In the genomic region with DNA sequence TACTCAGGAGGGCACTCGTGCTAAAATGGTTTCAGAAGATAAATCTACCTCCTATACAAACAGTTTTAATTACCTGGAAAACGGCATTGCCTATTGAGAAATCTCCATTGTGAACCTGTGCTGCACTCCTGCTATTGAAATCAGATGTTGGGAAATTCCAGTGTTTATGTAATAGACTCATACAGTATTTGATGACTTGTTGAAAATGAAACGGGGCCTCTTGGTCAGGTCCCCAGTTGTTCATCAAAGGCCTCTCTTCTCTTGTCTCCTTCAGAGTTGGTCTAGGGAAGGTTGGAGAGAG, we compare ENCODE assay signal across 17 mouse cellular contexts.
A peak's percentile ranks its signal among the peaks of the same experiment; 100 is the strongest.
DNase-seq lines count a peak whose midpoint lies in the region; ATAC-seq and TF ChIP-seq lines count a peak whose summit lies in the region.
"Had no signal": no experiment of that assay in that cellular context is flagged by ENCODE, and none has a peak within 500 bp of the region (broad histone marks: within the 10 kb centered on the region; RNA-seq: fewer than 3 reads in every experiment).

No protein-coding gene starts in this region.

- intact Hi-C loops in heart, postnatal 14 days (cut with DNase I), result no loop called here

- H3K36me3 ChIP-seq in hindbrain, embryonic 13.5 days, result no peaks in the 10 kb centered on the region
- no peaks in the 10 kb centered on the region for H3K36me3 ChIP-seq in hindbrain, embryonic 11.5 days (ENCODE audit: control insufficient read depth, insufficient read depth, low read length)
- no peaks in the 10 kb centered on the region for H3K36me3 ChIP-seq in midbrain, embryonic 15.5 days (replicated peaks)
- no peaks in the 10 kb centered on the region for H3K36me3 ChIP-seq in midbrain, embryonic 11.5 days (ENCODE audit: control insufficient read depth, insufficient read depth, low read length)
- no peaks in the 10 kb centered on the region for H3K36me3 ChIP-seq in liver, postnatal 0 days (replicated peaks; ENCODE audit: insufficient read depth, low read length)
- H3K36me3 ChIP-seq: forebrain, embryonic 12.5 days; heart, embryonic 12.5 days; hindbrain, embryonic 15.5 days had no signal

- no peak for TF ChIP-seq CTCF in liver, postnatal 0 days (IDR thresholded peaks at IDR 0.05; ENCODE audit: low read depth)

- 0 out of 2 replicates have a peak, but pooled peaks have one; percentile 25 for ATAC-seq in hindbrain, embryonic 13.5 days (ENCODE audit: low FRiP score)
- no peak for ATAC-seq in hindbrain, embryonic 11.5 days (ENCODE audit: low FRiP score)
- ATAC-seq in midbrain, embryonic 15.5 days (replicated peaks), result peak; percentile 9; the same call in 1 of the 2 replicates
- ATAC-seq in midbrain, embryonic 11.5 days (ENCODE audit: low FRiP score), result no peak
- no peak for ATAC-seq in liver, postnatal 0 days

- no peak overlapping the region for H3K4me2 ChIP-seq in hindbrain, embryonic 13.5 days
- no peak overlapping the region for H3K4me2 ChIP-seq in hindbrain, embryonic 11.5 days (replicated peaks; ENCODE audit: low read depth, low read length)
- H3K4me2 ChIP-seq in midbrain, embryonic 15.5 days, result no peak overlapping the region
- no peak overlapping the region for H3K4me2 ChIP-seq in midbrain, embryonic 11.5 days
- no peak overlapping the region for H3K4me2 ChIP-seq in liver, postnatal 0 days (ENCODE audit: low read depth, low read length)
- H3K4me2 ChIP-seq: forebrain, embryonic 12.5 days; heart, embryonic 12.5 days; hindbrain, embryonic 15.5 days had no signal

- H3K27me3 ChIP-seq in hindbrain, embryonic 13.5 days, result no peaks in the 10 kb centered on the region
- no peaks in the 10 kb centered on the region for H3K27me3 ChIP-seq in hindbrain, embryonic 11.5 days (ENCODE audit: control insufficient read depth, insufficient read depth, low read length)
- no peaks in the 10 kb centered on the region for H3K27me3 ChIP-seq in midbrain, embryonic 15.5 days (replicated peaks)
- H3K27me3 ChIP-seq in midbrain, embryonic 11.5 days (ENCODE audit: control insufficient read depth, insufficient read depth, low read length), result no peaks in the 10 kb centered on the region
- no peaks in the 10 kb centered on the region for H3K27me3 ChIP-seq in liver, postnatal 0 days (ENCODE audit: insufficient read depth, low read length)
- H3K27me3 ChIP-seq: forebrain, embryonic 12.5 days; heart, embryonic 12.5 days; hindbrain, embryonic 15.5 days had no signal

- no peaks in the 10 kb centered on the region for H3K9me3 ChIP-seq in hindbrain, embryonic 13.5 days
- no peaks in the 10 kb centered on the region for H3K9me3 ChIP-seq in hindbrain, embryonic 11.5 days (ENCODE audit: control insufficient read depth, low read length)
- no peaks in the 10 kb centered on the region for H3K9me3 ChIP-seq in midbrain, embryonic 15.5 days
- H3K9me3 ChIP-seq in midbrain, embryonic 11.5 days (ENCODE audit: control insufficient read depth, low read length), result no peaks in the 10 kb centered on the region
- H3K9me3 ChIP-seq in liver, postnatal 0 days (ENCODE audit: low read length), result no peaks in the 10 kb centered on the region
- H3K9me3 ChIP-seq: forebrain, embryonic 12.5 days; hindbrain, embryonic 15.5 days had no signal

- TF ChIP-seq EP300 in liver, postnatal 0 days (IDR thresholded peaks at IDR 0.05; ENCODE audit: low read depth), result no peak

- no peak overlapping the region for H3K9ac ChIP-seq in hindbrain, embryonic 13.5 days
- no peak overlapping the region for H3K9ac ChIP-seq in hindbrain, embryonic 11.5 days (ENCODE audit: low read depth, low read length)
- H3K9ac ChIP-seq in midbrain, embryonic 15.5 days, result no peak overlapping the region
- H3K9ac ChIP-seq in midbrain, embryonic 11.5 days (ENCODE audit: low read length), result no peak overlapping the region
- no peak overlapping the region for H3K9ac ChIP-seq in liver, postnatal 0 days (replicated peaks)
- H3K9ac ChIP-seq: forebrain, embryonic 12.5 days; heart, embryonic 12.5 days; hindbrain, embryonic 15.5 days had no signal

- H3K4me1 ChIP-seq in hindbrain, embryonic 13.5 days (replicated peaks), result peaks cover 12% of the 10 kb centered on the region; the same call in 1 of the 2 replicates
- H3K4me1 ChIP-seq in hindbrain, embryonic 11.5 days (replicated peaks; ENCODE audit: control insufficient read depth, insufficient read depth, low read length), result no peaks in the 10 kb centered on the region
- no peaks in the 10 kb centered on the region for H3K4me1 ChIP-seq in midbrain, embryonic 15.5 days
- H3K4me1 ChIP-seq in midbrain, embryonic 11.5 days (ENCODE audit: control insufficient read depth, insufficient read depth, low read length), result no peaks in the 10 kb centered on the region
- no peaks in the 10 kb centered on the region for H3K4me1 ChIP-seq in liver, postnatal 0 days (ENCODE audit: insufficient read depth)
- H3K4me1 ChIP-seq: forebrain, embryonic 12.5 days had no signal

- DNase-seq in hindbrain, embryonic 11.5 days (ENCODE audit: low spot score), result no peak
- no peak for DNase-seq in midbrain, embryonic 11.5 days (ENCODE audit: low spot score, missing footprints)
- DNase-seq in gonadal fat pad, adult 2 months (ENCODE audit: low read depth), result peak; percentile 67
- no peak for DNase-seq in liver, postnatal 0 days
- no peak for DNase-seq in heart, postnatal 14 days
- DNase-seq: adrenal gland, adult 2 months; adrenal gland, postnatal 25 days; cerebellum, adult 18-20 months; cerebellum, adult 9-11 months; cerebellum, postnatal 36 days; gastrocnemius, postnatal 14 days; heart, postnatal 36 days had no signal

- 55% methylated on average over 3 of the region's 3 CpGs for WGBS in hindbrain, embryonic 13.5 days
- 80% methylated on average over 3 of the region's 3 CpGs for WGBS in hindbrain, embryonic 11.5 days
- WGBS in midbrain, embryonic 15.5 days, result 65% methylated on average over 3 of the region's 3 CpGs
- 84% methylated on average over 3 of the region's 3 CpGs for WGBS in midbrain, embryonic 11.5 days
- WGBS in liver, postnatal 0 days (ENCODE audit: insufficient replicate concordance), result 47% methylated on average over 3 of the region's 3 CpGs

- peak overlapping the region; percentile 19; the same call in 1 of the 2 replicates for H3K27ac ChIP-seq in hindbrain, embryonic 13.5 days
- H3K27ac ChIP-seq in hindbrain, embryonic 11.5 days (ENCODE audit: low read depth, low read length), result no peak overlapping the region
- H3K27ac ChIP-seq in midbrain, embryonic 15.5 days, result no peak overlapping the region
- H3K27ac ChIP-seq in midbrain, embryonic 11.5 days (ENCODE audit: low read depth, low read length), result no peak overlapping the region
- H3K27ac ChIP-seq in liver, postnatal 0 days (ENCODE audit: low read depth), result no peak overlapping the region
- H3K27ac ChIP-seq: forebrain, embryonic 12.5 days; hindbrain, embryonic 15.5 days had no signal

- no peak overlapping the region for H3K4me3 ChIP-seq in hindbrain, embryonic 13.5 days
- no peak overlapping the region for H3K4me3 ChIP-seq in hindbrain, embryonic 11.5 days (ENCODE audit: low read depth, low read length)
- H3K4me3 ChIP-seq in midbrain, embryonic 15.5 days, result no peak overlapping the region
- no peak overlapping the region for H3K4me3 ChIP-seq in midbrain, embryonic 11.5 days (ENCODE audit: low read depth, low read length)
- H3K4me3 ChIP-seq in liver, postnatal 0 days (ENCODE audit: low read depth, low read length), result no peak overlapping the region
- H3K4me3 ChIP-seq: forebrain, embryonic 12.5 days; heart, embryonic 12.5 days; hindbrain, embryonic 15.5 days had no signal

Comparison
In these comparisons a context has a peak if more than half of its experiments do, and no peak if none do; other contexts are left out.
1. ATAC-seq: peak in hindbrain, embryonic 13.5 days (single experiment) and midbrain, embryonic 15.5 days (single experiment); none in hindbrain, embryonic 11.5 days (single experiment), midbrain, embryonic 11.5 days (single experiment) and liver, postnatal 0 days (single experiment).